ENCODE assay signal across 35 mouse cellular contexts in genomic region chr13:19482198-19482597, GRCm38 (mm10).
"Had no signal": no experiment of that assay in that cellular context is flagged by ENCODE, and none has a peak within 500 bp of the region (broad histone marks: within the 10 kb centered on the region; RNA-seq: fewer than 3 reads in every experiment).

No protein-coding gene starts in this region.

- H3K4me1 ChIP-seq: heart, embryonic 10.5 days; heart, embryonic 12.5 days; heart, embryonic 13.5 days; heart, embryonic 15.5 days; hindbrain, embryonic 10.5 days; hindbrain, embryonic 12.5 days; hindbrain, embryonic 13.5 days; hindbrain, embryonic 15.5 days; intestine, embryonic 15.5 days; kidney, embryonic 15.5 days had no signal

- H3K4me2 ChIP-seq: heart, embryonic 11.5 days; heart, embryonic 12.5 days; heart, embryonic 13.5 days; heart, embryonic 15.5 days; hindbrain, embryonic 12.5 days; hindbrain, embryonic 13.5 days; hindbrain, embryonic 14.5 days; hindbrain, embryonic 15.5 days; intestine, embryonic 15.5 days; kidney, embryonic 15.5 days had no signal

- DNase-seq: heart, postnatal 10 days; heart, postnatal 14 days; heart, postnatal 36 days; heart, postnatal 4 days; kidney, adult 11 months; kidney, adult 18-20 months; kidney, adult 2 months; kidney, adult 8-10 months; kidney, adult 9 months; kidney, postnatal 10 days; kidney, postnatal 14 days; kidney, postnatal 25 days; kidney, postnatal 36 days; kidney, postnatal 4 days; layer of hippocampus, adult 9-11 months; layer of hippocampus, postnatal 36 days had no signal

- H3K27me3 ChIP-seq: heart, embryonic 12.5 days; heart, embryonic 13.5 days; heart, embryonic 15.5 days; hindbrain, embryonic 12.5 days; hindbrain, embryonic 13.5 days; hindbrain, embryonic 15.5 days; intestine, embryonic 15.5 days; kidney, embryonic 15.5 days had no signal

- ATAC-seq: hindbrain, embryonic 16.5 days; hindbrain, postnatal 0 days; inflammation-experienced regulatory T-cells, adult 6 months; intestine, embryonic 15.5 days; intestine, embryonic 16.5 days; intestine, postnatal 0 days had no signal

- H3K4me3 ChIP-seq: heart, embryonic 10.5 days; heart, embryonic 12.5 days; heart, embryonic 13.5 days; heart, embryonic 15.5 days; hindbrain, embryonic 10.5 days; hindbrain, embryonic 12.5 days; hindbrain, embryonic 13.5 days; hindbrain, embryonic 15.5 days; intestine, embryonic 15.5 days; kidney, embryonic 15.5 days; layer of hippocampus, adult 2 months had no signal

- H3K9ac ChIP-seq: heart, embryonic 12.5 days; heart, embryonic 13.5 days; heart, embryonic 15.5 days; hindbrain, embryonic 12.5 days; hindbrain, embryonic 13.5 days; hindbrain, embryonic 14.5 days; hindbrain, embryonic 15.5 days; intestine, embryonic 15.5 days; kidney, embryonic 15.5 days had no signal

- H3K9me3 ChIP-seq: heart, embryonic 10.5 days; heart, embryonic 12.5 days; heart, embryonic 13.5 days; heart, embryonic 15.5 days; hindbrain, embryonic 10.5 days; hindbrain, embryonic 12.5 days; hindbrain, embryonic 13.5 days; hindbrain, embryonic 15.5 days; intestine, embryonic 15.5 days; kidney, embryonic 15.5 days had no signal

- H3K36me3 ChIP-seq: heart, embryonic 10.5 days; heart, embryonic 12.5 days; heart, embryonic 13.5 days; heart, embryonic 15.5 days; hindbrain, embryonic 10.5 days; hindbrain, embryonic 12.5 days; hindbrain, embryonic 13.5 days; hindbrain, embryonic 15.5 days; intestine, embryonic 15.5 days; kidney, embryonic 15.5 days had no signal

- H3K27ac ChIP-seq: heart, embryonic 10.5 days; heart, embryonic 13.5 days; heart, embryonic 15.5 days; hindbrain, embryonic 10.5 days; hindbrain, embryonic 12.5 days; hindbrain, embryonic 13.5 days; hindbrain, embryonic 14.5 days; hindbrain, embryonic 15.5 days; hindbrain, postnatal 0 days; intestine, embryonic 15.5 days; kidney, embryonic 15.5 days; kidney, postnatal 0 days; layer of hippocampus, adult 2 months had no signal
